Mouse (Mus musculus): Measurements from ENCODE around the gene Glis3. TPM values are rescaled to one million over a fixed set of nuclear protein-coding genes. Genes with fewer than 3 reads are reported as not detected.

The Glis3 gene
- total RNA-seq, 2 experiments from 2014 or later, result 0.38 to 0.43 TPM

GRCm38 (mm10) chr19:28416069-28416468 lies 263.8 kb downstream of the Glis3 start:
- ATAC-seq (replicated peaks; ENCODE audit: low FRiP score, poor library complexity, severe bottlenecking), result no peak

- ATAC-seq (replicated peaks; ENCODE audit: low FRiP score, poor library complexity, severe bottlenecking), result no peak
These were observed 271.1 kb downstream of the Glis3 start for GRCm38 (mm10) chr19:28408787-28409186.

- no peak for ATAC-seq (replicated peaks; ENCODE audit: low FRiP score, poor library complexity, severe bottlenecking)
These were observed 276.9 kb downstream of the Glis3 start for GRCm38 (mm10) chr19:28402956-28403355.

- no peak for ATAC-seq (replicated peaks; ENCODE audit: low FRiP score, poor library complexity, severe bottlenecking)
These were observed 284.4 kb downstream of the Glis3 start for GRCm38 (mm10) chr19:28395584-28395861.

DNA sequence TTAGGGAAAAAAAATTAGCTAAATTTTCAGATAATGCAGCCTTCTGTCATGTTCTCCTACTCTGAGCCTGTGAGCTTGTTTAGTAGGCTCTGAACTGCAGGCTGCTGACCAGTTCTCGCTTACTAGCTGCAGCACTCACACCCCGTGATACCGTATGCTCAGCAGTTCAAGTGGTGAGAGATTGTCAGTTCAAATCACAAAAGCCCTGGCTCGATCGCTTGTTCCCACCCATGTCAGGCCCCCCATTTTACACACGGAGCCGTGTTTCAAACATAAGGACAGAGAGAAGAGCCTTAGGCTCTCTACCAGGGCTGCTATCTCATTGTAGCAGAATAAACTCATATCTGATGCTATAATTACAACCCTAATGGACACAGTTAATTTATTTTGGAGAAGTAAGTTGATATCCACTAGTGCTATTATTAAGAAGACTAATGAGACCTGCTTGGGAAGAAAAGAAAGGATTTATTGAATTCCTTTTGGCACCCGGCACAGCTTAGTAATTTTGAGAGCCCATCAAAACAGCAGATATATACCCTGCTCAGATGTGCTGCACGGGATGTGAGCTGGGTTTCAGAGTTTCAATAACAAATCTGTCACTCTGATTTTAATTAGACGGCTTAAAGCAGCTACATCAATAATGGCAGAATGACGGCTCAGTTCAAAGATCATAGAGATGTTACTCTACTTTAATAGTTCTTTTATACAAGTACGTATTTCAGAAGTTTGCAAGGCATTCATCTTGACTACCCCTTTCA lies 284.9 kb downstream of the Glis3 start:
- ATAC-seq (replicated peaks; ENCODE audit: low FRiP score, poor library complexity, severe bottlenecking), result no peak

- ATAC-seq (replicated peaks; ENCODE audit: low FRiP score, poor library complexity, severe bottlenecking), result no peak
These were observed 286.1 kb downstream of the Glis3 start for GRCm38 (mm10) chr19:28393766-28394165.

GRCm38 (mm10) chr19:28392838-28393237 lies 287.0 kb downstream of the Glis3 start:
- ATAC-seq (replicated peaks; ENCODE audit: low FRiP score, poor library complexity, severe bottlenecking), result no peak

GRCm38 (mm10) chr19:28390920-28391319 lies 289.0 kb downstream of the Glis3 start:
- ATAC-seq (replicated peaks; ENCODE audit: low FRiP score, poor library complexity, severe bottlenecking), result no peak

GRCm38 (mm10) chr19:28389146-28389545 lies 290.7 kb downstream of the Glis3 start:
- ATAC-seq (replicated peaks; ENCODE audit: low FRiP score, poor library complexity, severe bottlenecking), result no peak

DNA sequence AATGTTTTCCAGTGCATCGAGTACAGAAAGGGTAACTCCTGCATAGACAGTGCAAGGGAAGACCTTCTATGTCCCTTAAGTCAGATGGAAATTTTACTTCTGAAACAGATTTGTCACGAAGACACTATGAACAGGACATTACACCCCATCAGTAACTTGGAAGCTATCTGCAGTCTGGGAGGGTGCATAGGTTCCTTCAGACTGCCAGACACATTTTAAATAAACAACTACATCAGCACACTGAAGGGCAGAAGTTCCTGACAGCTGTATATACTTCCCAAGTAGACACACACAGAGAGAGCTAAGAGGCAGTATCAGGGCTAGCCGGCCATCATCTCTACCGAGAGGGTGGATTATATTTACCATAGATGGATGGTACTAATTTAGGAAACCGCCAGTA lies 296.5 kb downstream of the Glis3 start:
- no peak for ATAC-seq (replicated peaks; ENCODE audit: low FRiP score, poor library complexity, severe bottlenecking)

GRCm38 (mm10) chr19:28382168-28382911 lies 297.5 kb downstream of the Glis3 start:
- no peak for ATAC-seq (replicated peaks; ENCODE audit: low FRiP score, poor library complexity, severe bottlenecking)

DNA sequence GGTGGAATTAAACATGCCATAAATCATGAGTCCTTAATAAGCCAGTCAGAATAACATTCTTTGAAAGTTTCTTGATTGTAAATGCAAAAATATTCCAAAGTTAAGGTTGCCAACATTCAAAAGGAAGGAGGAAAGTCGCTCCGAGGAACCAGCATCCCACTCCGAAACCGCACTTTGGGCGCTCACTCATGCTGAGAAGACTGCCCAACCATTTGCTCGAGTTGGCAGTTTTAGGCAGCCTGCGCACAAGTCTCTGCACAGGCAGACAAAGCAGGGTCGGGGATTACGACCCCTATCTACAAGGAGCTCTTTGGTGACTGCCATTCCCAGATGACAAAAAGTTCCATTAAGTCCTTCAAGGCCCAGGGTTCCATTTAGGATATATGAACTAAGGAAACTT lies 298.4 kb downstream of the Glis3 start:
- no peak for ATAC-seq (replicated peaks; ENCODE audit: low FRiP score, poor library complexity, severe bottlenecking)

DNA sequence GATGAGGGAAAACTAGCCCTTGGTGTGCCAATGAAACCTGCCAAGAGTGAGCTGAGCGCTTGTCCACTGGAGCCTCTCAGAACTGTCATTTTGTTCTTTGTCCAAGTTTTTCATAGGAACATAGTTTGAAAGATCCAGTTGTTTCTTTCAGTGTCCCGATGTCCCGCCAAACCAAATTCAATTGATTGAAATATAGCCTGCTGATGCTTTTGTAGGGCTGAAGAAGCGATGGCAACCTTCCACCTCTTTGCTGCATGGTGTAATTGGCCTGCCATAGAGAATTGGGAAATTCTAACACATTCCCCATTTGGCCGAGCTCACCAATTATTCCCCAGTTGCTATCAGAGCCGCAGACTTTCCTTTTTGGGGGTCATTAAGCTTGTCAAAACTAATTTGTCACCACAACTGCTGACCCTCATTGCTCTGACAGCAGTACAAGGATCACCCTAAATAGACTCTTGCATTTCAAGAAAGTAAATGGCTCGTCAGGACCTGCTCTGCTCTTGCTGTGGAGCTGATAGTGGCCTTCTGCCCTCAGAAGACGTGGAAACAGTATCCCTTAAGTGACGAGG lies 299.1 kb downstream of the Glis3 start:
- ATAC-seq (replicated peaks; ENCODE audit: low FRiP score, poor library complexity, severe bottlenecking), result no peak

GRCm38 (mm10) chr19:28377788-28378295 lies 302.0 kb downstream of the Glis3 start:
- no peak for ATAC-seq (replicated peaks; ENCODE audit: low FRiP score, poor library complexity, severe bottlenecking)

DNA sequence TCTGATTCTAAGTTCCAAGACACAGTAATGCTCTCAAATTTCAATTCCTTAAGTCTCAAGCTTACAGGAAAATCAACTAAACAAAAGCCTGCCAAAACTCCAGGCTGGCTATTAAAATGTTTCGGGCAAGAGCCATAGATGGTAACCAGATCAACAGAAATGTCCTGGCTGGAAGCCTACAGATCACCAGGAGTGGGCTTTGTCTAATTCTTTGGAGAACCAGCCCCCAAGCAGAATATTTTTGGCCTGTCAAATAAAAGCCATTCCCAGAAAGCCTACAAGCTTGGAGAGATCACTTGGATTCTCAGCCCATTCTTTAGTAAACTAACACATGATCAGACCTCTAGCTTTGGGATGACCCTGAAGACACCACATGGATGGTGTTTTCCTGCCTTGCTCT lies 303.5 kb downstream of the Glis3 start:
- ATAC-seq (replicated peaks; ENCODE audit: low FRiP score, poor library complexity, severe bottlenecking), result no peak

DNA sequence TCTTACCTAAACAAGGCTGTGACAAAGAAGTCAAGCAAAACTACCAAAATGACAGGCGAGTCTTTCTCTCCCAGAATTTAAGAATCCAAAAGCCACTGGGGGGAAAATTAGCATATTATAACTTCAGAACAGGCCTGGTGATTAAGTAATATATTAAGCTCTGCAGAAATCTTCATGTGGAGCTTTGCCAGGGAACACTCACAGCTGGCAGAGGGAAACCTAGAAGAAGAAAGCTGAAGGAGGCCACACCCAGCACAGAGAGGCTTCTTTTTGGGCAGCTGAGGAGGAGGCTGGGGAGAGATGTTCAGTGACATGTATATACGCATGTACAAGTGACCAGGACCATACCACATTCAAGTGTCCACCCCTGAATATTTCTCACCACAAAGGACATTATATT lies 304.1 kb downstream of the Glis3 start:
- ATAC-seq (replicated peaks; ENCODE audit: low FRiP score, poor library complexity, severe bottlenecking), result no peak

DNA sequence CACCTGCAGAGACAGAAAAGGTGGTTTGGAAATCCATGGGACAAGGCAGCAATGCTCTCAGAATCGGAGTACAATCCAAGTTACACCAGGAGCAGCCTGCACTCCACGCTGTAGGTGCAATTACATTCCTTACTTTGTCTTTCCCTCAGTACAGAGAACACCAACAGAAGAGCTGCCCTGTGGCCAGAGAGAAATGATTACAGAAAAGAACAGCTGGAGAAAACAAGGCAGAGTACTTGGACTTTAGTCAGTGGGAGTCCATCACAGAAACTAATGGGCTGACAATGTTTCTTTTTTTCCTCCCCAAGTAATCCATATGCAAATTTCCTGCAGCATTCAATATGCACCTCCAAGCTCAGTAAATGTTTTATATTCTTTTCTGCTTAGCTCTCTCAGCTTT lies 305.4 kb downstream of the Glis3 start:
- no peak for ATAC-seq (replicated peaks; ENCODE audit: low FRiP score, poor library complexity, severe bottlenecking)

- no peak for ATAC-seq (replicated peaks; ENCODE audit: low FRiP score, poor library complexity, severe bottlenecking)
These were observed 311.7 kb downstream of the Glis3 start for GRCm38 (mm10) chr19:28368215-28368614.

- no peak for ATAC-seq (replicated peaks; ENCODE audit: low FRiP score, poor library complexity, severe bottlenecking)
These were observed 312.6 kb downstream of the Glis3 start for GRCm38 (mm10) chr19:28367274-28367673.

- ATAC-seq (replicated peaks; ENCODE audit: low FRiP score, poor library complexity, severe bottlenecking), result no peak
These were observed 313.1 kb downstream of the Glis3 start for GRCm38 (mm10) chr19:28366766-28367165.

GRCm38 (mm10) chr19:28365897-28366296 lies 314.0 kb downstream of the Glis3 start:
- ATAC-seq (replicated peaks; ENCODE audit: low FRiP score, poor library complexity, severe bottlenecking), result no peak

Measured in erythroblast, adult 5-6 weeks (primary cell).